Mouse (Mus musculus): Measurements from ENCODE around the gene Inpp5d. TPM values are rescaled to one million over a fixed set of nuclear protein-coding genes. Genes with fewer than 3 reads are reported as not detected.
A peak's percentile ranks its signal among the peaks of the same experiment; 100 is the strongest.

Gene Inpp5d
- 6.0 and 6.2 TPM in 2 replicates for polyA plus RNA-seq (2015; fragmentation: Nextera tagmentation; extraction: Ambion mirVana)

GRCm38 (mm10) chr1:87620211-87620668, at the start of gene Inpp5d:
Inpp5d (plus strand) TSS chr1:87620312.
- Histone ChIP-seq H3K4me2 (peak within 1 kb of the TSS; percentile 58), H3K36me3 (no peaks in the 10 kb centered on the region), H3K4me3 (peak within 1 kb of the TSS; percentile 38), H3K27ac (replicated peaks) (peak within 1 kb of the TSS; percentile 65), H3K9me3 (no peaks in the 10 kb centered on the region), H3K9ac (peak within 1 kb of the TSS; percentile 66), H3K27me3 (replicated peaks) (no peaks in the 10 kb centered on the region), H3K4me1 (peaks cover 18% of the 10 kb centered on the region)
- no peak for ATAC-seq (ENCODE audit: extremely low read depth, insufficient number of reproducible peaks, low FRiP score, low TSS enrichment)
- 77% methylated on average over 12 of the region's 12 CpGs for WGBS

GRCm38 (mm10) chr1:87573261-87573660, 46.9 kb upstream of the Inpp5d start:
- 61% methylated on average over 5 of the region's 5 CpGs for WGBS
- no peak overlapping the region for H3K27ac ChIP-seq (replicated peaks)

GRCm38 (mm10) chr1:87573800-87574215, 46.3 kb upstream of the Inpp5d start, which contains the start of gene Ngef:
Ngef (minus strand) TSS chr1:87573870.
- Histone ChIP-seq H3K36me3 (no peaks in the 10 kb centered on the region), H3K9me3 (no peaks in the 10 kb centered on the region), H3K4me2 (no peak within 1 kb of the TSS), H3K27ac (replicated peaks) (no peak within 1 kb of the TSS), H3K4me3 (no peak within 1 kb of the TSS), H3K27me3 (replicated peaks) (no peaks in the 10 kb centered on the region), H3K9ac (no peak within 1 kb of the TSS), H3K4me1 (peaks cover 8% of the 10 kb centered on the region)
- WGBS = 66% methylated on average over 6 of the region's 6 CpGs
- no peak for ATAC-seq (ENCODE audit: extremely low read depth, insufficient number of reproducible peaks, low FRiP score, low TSS enrichment)

More at GRCm38 (mm10) chr1:87573261-87573660, 46.9 kb upstream of the Inpp5d start:
- H3K9me3 ChIP-seq = no peaks in the 10 kb centered on the region
- no peak overlapping the region for H3K9ac ChIP-seq
- no peaks in the 10 kb centered on the region for H3K27me3 ChIP-seq (replicated peaks)
- ATAC-seq (ENCODE audit: extremely low read depth, insufficient number of reproducible peaks, low FRiP score, low TSS enrichment) = no peak
- no peak overlapping the region for H3K4me3 ChIP-seq
- H3K4me2 ChIP-seq = no peak overlapping the region
- peaks cover 8% of the 10 kb centered on the region for H3K4me1 ChIP-seq
- H3K36me3 ChIP-seq = no peaks in the 10 kb centered on the region

GRCm38 (mm10) chr1:87574353-87574752, 45.8 kb upstream of the Inpp5d start:
- Histone ChIP-seq H3K9me3 (no peaks in the 10 kb centered on the region), H3K36me3 (no peaks in the 10 kb centered on the region), H3K4me2 (no peak overlapping the region), H3K27me3 (replicated peaks) (no peaks in the 10 kb centered on the region), H3K4me3 (no peak overlapping the region), H3K4me1 (peaks cover 8% of the 10 kb centered on the region), H3K9ac (no peak overlapping the region), H3K27ac (replicated peaks) (no peak overlapping the region)
- 70% methylated on average over 6 of the region's 6 CpGs for WGBS
- ATAC-seq (ENCODE audit: extremely low read depth, insufficient number of reproducible peaks, low FRiP score, low TSS enrichment) = no peak

- no peaks in the 10 kb centered on the region for H3K9me3 ChIP-seq
- no peaks in the 10 kb centered on the region for H3K36me3 ChIP-seq
- H3K4me2 ChIP-seq = no peak overlapping the region
- H3K27me3 ChIP-seq (replicated peaks) = no peaks in the 10 kb centered on the region
- H3K27ac ChIP-seq (replicated peaks) = no peak overlapping the region
- no peak overlapping the region for H3K9ac ChIP-seq
- ATAC-seq (ENCODE audit: extremely low read depth, insufficient number of reproducible peaks, low FRiP score, low TSS enrichment) = no peak
- H3K4me1 ChIP-seq = peaks cover 8% of the 10 kb centered on the region
- H3K4me3 ChIP-seq = no peak overlapping the region
- WGBS = 69% methylated on average over 7 of the region's 7 CpGs
Measured at GRCm38 (mm10) chr1:87574785-87575184, 45.3 kb upstream of the Inpp5d start.

GRCm38 (mm10) chr1:87578965-87579364, 41.1 kb upstream of the Inpp5d start:
- Histone ChIP-seq H3K4me2 (no peak overlapping the region), H3K4me3 (no peak overlapping the region), H3K9ac (no peak overlapping the region), H3K4me1 (peaks cover 12% of the 10 kb centered on the region), H3K36me3 (no peaks in the 10 kb centered on the region), H3K9me3 (no peaks in the 10 kb centered on the region), H3K27ac (replicated peaks) (no peak overlapping the region), H3K27me3 (replicated peaks) (no peaks in the 10 kb centered on the region)
- WGBS = 88% methylated on average over 6 of the region's 6 CpGs
- no peak for ATAC-seq (ENCODE audit: extremely low read depth, insufficient number of reproducible peaks, low FRiP score, low TSS enrichment)

- Histone ChIP-seq H3K36me3 (no peaks in the 10 kb centered on the region), H3K9me3 (no peaks in the 10 kb centered on the region), H3K9ac (no peak overlapping the region), H3K4me1 (peaks cover 4% of the 10 kb centered on the region), H3K4me2 (no peak overlapping the region), H3K27ac (replicated peaks) (no peak overlapping the region), H3K27me3 (replicated peaks) (no peaks in the 10 kb centered on the region), H3K4me3 (no peak overlapping the region)
- ATAC-seq (ENCODE audit: extremely low read depth, insufficient number of reproducible peaks, low FRiP score, low TSS enrichment) = no peak
- 22% methylated on average over 3 of the region's 3 CpGs for WGBS
Measured at GRCm38 (mm10) chr1:87580824-87581223, 39.3 kb upstream of the Inpp5d start.

- WGBS = 77% methylated on average over 7 of the region's 7 CpGs
- H3K27me3 ChIP-seq (replicated peaks) = no peaks in the 10 kb centered on the region
- no peaks in the 10 kb centered on the region for H3K36me3 ChIP-seq
- H3K9ac ChIP-seq = no peak overlapping the region
- ATAC-seq (ENCODE audit: extremely low read depth, insufficient number of reproducible peaks, low FRiP score, low TSS enrichment) = no peak
- no peak overlapping the region for H3K4me2 ChIP-seq
- peaks cover 1% of the 10 kb centered on the region; the same call in 1 of the 2 replicates for H3K4me1 ChIP-seq
- no peak overlapping the region for H3K4me3 ChIP-seq
- no peak overlapping the region for H3K27ac ChIP-seq (replicated peaks)
- H3K9me3 ChIP-seq = no peaks in the 10 kb centered on the region
Measured at GRCm38 (mm10) chr1:87589162-87589561, 30.9 kb upstream of the Inpp5d start.

GRCm38 (mm10) chr1:87589980-87590379, 30.1 kb upstream of the Inpp5d start:
- Histone ChIP-seq H3K36me3 (no peaks in the 10 kb centered on the region), H3K4me2 (no peak overlapping the region), H3K9ac (no peak overlapping the region), H3K9me3 (no peaks in the 10 kb centered on the region), H3K27ac (replicated peaks) (no peak overlapping the region), H3K4me3 (no peak overlapping the region), H3K27me3 (replicated peaks) (no peaks in the 10 kb centered on the region), H3K4me1 (peaks cover 8% of the 10 kb centered on the region; the same call in 1 of the 2 replicates)
- ATAC-seq (ENCODE audit: extremely low read depth, insufficient number of reproducible peaks, low FRiP score, low TSS enrichment) = no peak
- 80% methylated on average over 8 of the region's 8 CpGs for WGBS

- Histone ChIP-seq H3K27me3 (replicated peaks) (no peaks in the 10 kb centered on the region), H3K36me3 (no peaks in the 10 kb centered on the region), H3K4me2 (no peak overlapping the region), H3K4me3 (no peak overlapping the region), H3K4me1 (peaks cover 8% of the 10 kb centered on the region; the same call in 1 of the 2 replicates), H3K9ac (no peak overlapping the region), H3K9me3 (no peaks in the 10 kb centered on the region), H3K27ac (replicated peaks) (no peak overlapping the region)
- ATAC-seq (ENCODE audit: extremely low read depth, insufficient number of reproducible peaks, low FRiP score, low TSS enrichment) = no peak
- 32% methylated on average over 3 of the region's 3 CpGs for WGBS
Measured at GRCm38 (mm10) chr1:87594261-87594660, 25.9 kb upstream of the Inpp5d start.

- Histone ChIP-seq H3K4me3 (no peak overlapping the region), H3K27me3 (replicated peaks) (no peaks in the 10 kb centered on the region), H3K4me1 (peaks cover 8% of the 10 kb centered on the region; the same call in 1 of the 2 replicates), H3K27ac (replicated peaks) (no peak overlapping the region), H3K9me3 (no peaks in the 10 kb centered on the region), H3K36me3 (no peaks in the 10 kb centered on the region), H3K9ac (no peak overlapping the region), H3K4me2 (no peak overlapping the region)
- 86% methylated on average over 10 of the region's 10 CpGs for WGBS
- no peak for ATAC-seq (ENCODE audit: extremely low read depth, insufficient number of reproducible peaks, low FRiP score, low TSS enrichment)
Measured at GRCm38 (mm10) chr1:87594671-87595070, 25.4 kb upstream of the Inpp5d start.

- no peak overlapping the region for H3K4me3 ChIP-seq
- H3K27ac ChIP-seq (replicated peaks) = no peak overlapping the region
- no peaks in the 10 kb centered on the region for H3K4me1 ChIP-seq
- no peaks in the 10 kb centered on the region for H3K36me3 ChIP-seq
- no peak for ATAC-seq (ENCODE audit: extremely low read depth, insufficient number of reproducible peaks, low FRiP score, low TSS enrichment)
- no peaks in the 10 kb centered on the region for H3K9me3 ChIP-seq
- no peak overlapping the region for H3K4me2 ChIP-seq
- no peaks in the 10 kb centered on the region for H3K27me3 ChIP-seq (replicated peaks)
- no peak overlapping the region for H3K9ac ChIP-seq
- 67% methylated on average over 7 of the region's 7 CpGs for WGBS
Measured at GRCm38 (mm10) chr1:87600533-87600932, 19.6 kb upstream of the Inpp5d start.

Data from heart, embryonic 13.5 days (tissue).